Mouse (Mus musculus) neural tube, embryonic 15.5 days (tissue): ENCODE results near the gene Edn2. TPM values are rescaled to one million over a fixed set of nuclear protein-coding genes. Genes with fewer than 3 reads are reported as not detected.

Source experiments
- ATAC-seq: fragments of 200-750 bp; cut with Nextera tagmentation; 2 replicates; pipeline ENCODE4 v1.8.0; 2017; ENCODE audit warnings: mild to moderate bottlenecking, moderate TSS enrichment, moderate library complexity; ENCODE audit not compliant: low FRiP score
- H3K27ac ChIP-seq: fragments of 300-500 bp; sonication (generic); replicated peaks from 2 replicates; pipeline ENCODE4 v1.5.1; 2015; ENCODE audit warnings: mild to moderate bottlenecking, inconsistent platforms
- H3K27me3 ChIP-seq: fragments of 300-500 bp; sonication (generic); replicated peaks from 2 replicates; pipeline ENCODE4 v1.6.1; 2015; ENCODE audit warnings: inconsistent platforms
- H3K36me3 ChIP-seq: fragments of 300-500 bp; sonication (generic); 2 replicates; pipeline ENCODE4 v1.6.1; 2015; ENCODE audit warnings: inconsistent platforms
- H3K4me1 ChIP-seq: fragments of 300-500 bp; sonication (generic); 2 replicates; pipeline ENCODE4 v1.6.1; 2015; ENCODE audit warnings: inconsistent platforms
- H3K4me2 ChIP-seq: fragments of 300-500 bp; sonication (generic); 2 replicates; pipeline ENCODE4 v1.6.1; 2015; ENCODE audit warnings: inconsistent platforms, mild to moderate bottlenecking, moderate library complexity
- H3K4me3 ChIP-seq: fragments of 300-500 bp; sonication (generic); replicated peaks from 2 replicates; pipeline ENCODE4 v1.5.1; 2015; ENCODE audit warnings: mild to moderate bottlenecking, inconsistent platforms
- H3K9ac ChIP-seq: fragments of 300-500 bp; sonication (generic); replicated peaks from 2 replicates; pipeline ENCODE4 v1.6.1; 2015; ENCODE audit warnings: mild to moderate bottlenecking, inconsistent platforms
- H3K9me3 ChIP-seq: fragments of 300-500 bp; sonication (generic); replicated peaks from 2 replicates; pipeline ENCODE4 v1.6.1; 2016; ENCODE audit warnings: inconsistent platforms
- WGBS: fragments of 180-500 bp; shearing (Covaris S2); methylation state at CpG from one replicate; pipeline ENCODE4 v1.1.7; 2015; ENCODE audit warnings: mixed read lengths; 5-methylcytosine and 5-hydroxymethylcytosine counted together
- polyA plus RNA-seq: library from polyadenylated mRNA; unstranded; fragments of >200 nt; fragmentation: Nextera tagmentation; extraction: Ambion mirVana; gene quantifications from 2 replicates; pipeline ENCODE4 v1.2.1, GENCODE M21; 2015

The Edn2 gene
- polyA plus RNA-seq, 1 experiment from 2014 or later, result 0.14 TPM

GRCm38 (mm10) chr4:120158714-120159310 lies 2.2 kb upstream of the Edn2 start:
- H3K36me3 ChIP-seq, result no peaks in the 10 kb centered on the region
- no peak overlapping the region for H3K4me2 ChIP-seq
- no peak overlapping the region for H3K9ac ChIP-seq
- 51% methylated on average over 5 of the region's 5 CpGs for WGBS
- H3K4me1 ChIP-seq, result peaks cover 15% of the 10 kb centered on the region
- no peak for ATAC-seq
- no peaks in the 10 kb centered on the region for H3K9me3 ChIP-seq
- H3K27ac ChIP-seq, result no peak overlapping the region
- no peak overlapping the region for H3K4me3 ChIP-seq
- peaks cover 5% of the 10 kb centered on the region; the same call in 1 of the 2 replicates for H3K27me3 ChIP-seq

DNA sequence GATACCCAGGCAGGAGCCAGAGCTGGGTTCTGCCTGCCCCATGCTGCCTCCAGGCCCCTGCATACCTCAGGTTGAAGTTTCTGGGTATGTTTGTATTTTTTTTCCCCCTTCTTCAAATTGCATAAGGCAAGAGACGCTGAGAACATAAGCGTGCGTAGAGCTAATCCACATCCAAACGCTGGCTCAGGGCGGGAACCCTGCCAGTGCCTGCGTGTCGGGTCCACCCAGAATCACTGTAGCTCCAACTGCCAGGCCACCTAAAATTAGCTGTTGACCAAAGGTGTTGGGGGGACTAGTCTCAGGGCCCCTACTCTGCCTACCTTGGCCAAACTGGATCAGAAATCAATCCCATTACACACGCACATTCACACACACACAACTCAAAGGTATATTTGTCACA lies 1.6 kb downstream of the Edn2 start:
- 91% methylated on average over 8 of the region's 8 CpGs for WGBS
- H3K9ac ChIP-seq, result no peak overlapping the region

GRCm38 (mm10) chr4:120163242-120163641 lies 2.2 kb downstream of the Edn2 start:
- Histone ChIP-seq H3K4me1 (peaks cover 15% of the 10 kb centered on the region), H3K27me3 (peaks cover 5% of the 10 kb centered on the region; the same call in 1 of the 2 replicates), H3K9ac (no peak overlapping the region), H3K36me3 (no peaks in the 10 kb centered on the region), H3K9me3 (no peaks in the 10 kb centered on the region), H3K4me3 (no peak overlapping the region), H3K27ac (no peak overlapping the region), H3K4me2 (no peak overlapping the region)
- 69% methylated on average over 11 of the region's 11 CpGs for WGBS
- no peak for ATAC-seq

More for the DNA sequence above, 1.6 kb downstream of the Edn2 start:
- H3K4me2 ChIP-seq, result no peak overlapping the region
- no peak for ATAC-seq
- H3K4me3 ChIP-seq, result no peak overlapping the region
- H3K9me3 ChIP-seq, result no peaks in the 10 kb centered on the region
- no peaks in the 10 kb centered on the region for H3K36me3 ChIP-seq
- peaks cover 5% of the 10 kb centered on the region; the same call in 1 of the 2 replicates for H3K27me3 ChIP-seq
- H3K4me1 ChIP-seq, result peaks cover 15% of the 10 kb centered on the region
- H3K27ac ChIP-seq, result no peak overlapping the region

- no peak overlapping the region for H3K4me2 ChIP-seq
- no peak overlapping the region for H3K27ac ChIP-seq
- H3K4me3 ChIP-seq, result no peak overlapping the region
- no peaks in the 10 kb centered on the region for H3K9me3 ChIP-seq
- no peaks in the 10 kb centered on the region for H3K36me3 ChIP-seq
- peaks cover 5% of the 10 kb centered on the region; the same call in 1 of the 2 replicates for H3K27me3 ChIP-seq
- ATAC-seq, result no peak
- H3K9ac ChIP-seq, result no peak overlapping the region
- WGBS, result 74% methylated on average over 5 of the region's 5 CpGs
- peaks cover 15% of the 10 kb centered on the region for H3K4me1 ChIP-seq
Measured at GRCm38 (mm10) chr4:120164316-120164715, 3.3 kb downstream of the Edn2 start.

DNA sequence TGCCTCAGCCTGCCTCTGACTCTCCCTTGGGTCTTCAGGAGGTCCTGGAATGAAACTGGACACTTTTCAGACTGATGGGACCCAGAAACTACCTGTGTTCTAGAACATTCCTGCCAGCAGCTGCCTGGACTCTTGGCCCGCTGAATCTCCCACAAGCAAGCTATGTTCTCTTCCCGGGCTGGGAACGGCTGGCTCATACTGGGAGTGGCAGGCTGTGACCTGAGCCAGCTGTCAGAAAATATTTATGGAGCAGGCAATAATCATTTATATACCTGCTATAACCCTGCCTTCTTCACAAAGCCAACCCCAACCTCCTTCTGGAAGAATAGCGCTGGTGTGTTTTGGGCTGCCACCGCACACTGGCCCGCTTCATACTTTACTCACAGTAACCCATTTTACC lies 6.8 kb downstream of the Edn2 start:
- Histone ChIP-seq H3K36me3 (no peaks in the 10 kb centered on the region), H3K9me3 (no peaks in the 10 kb centered on the region), H3K4me3 (no peak overlapping the region), H3K27me3 (no peaks in the 10 kb centered on the region), H3K4me2 (no peak overlapping the region), H3K9ac (no peak overlapping the region), H3K27ac (no peak overlapping the region), H3K4me1 (peaks cover 15% of the 10 kb centered on the region)
- WGBS, result 76% methylated on average over 6 of the region's 6 CpGs
- ATAC-seq, result no peak

GRCm38 (mm10) chr4:120168346-120168745 lies 7.3 kb downstream of the Edn2 start:
- H3K36me3 ChIP-seq, result no peaks in the 10 kb centered on the region
- peaks cover 11% of the 10 kb centered on the region for H3K4me1 ChIP-seq
- WGBS, result 89% methylated on average over 4 of the region's 4 CpGs
- H3K4me2 ChIP-seq, result no peak overlapping the region
- no peak overlapping the region for H3K27ac ChIP-seq
- H3K9ac ChIP-seq, result no peak overlapping the region
- H3K27me3 ChIP-seq, result no peaks in the 10 kb centered on the region
- no peak overlapping the region for H3K4me3 ChIP-seq
- H3K9me3 ChIP-seq, result no peaks in the 10 kb centered on the region
- no peak for ATAC-seq

GRCm38 (mm10) chr4:120170387-120170936 lies 9.5 kb downstream of the Edn2 start:
- peaks cover 8% of the 10 kb centered on the region for H3K4me1 ChIP-seq
- no peaks in the 10 kb centered on the region for H3K9me3 ChIP-seq
- no peak overlapping the region for H3K27ac ChIP-seq
- 46% methylated on average over 9 of the region's 9 CpGs for WGBS
- no peak overlapping the region for H3K4me3 ChIP-seq
- no peak overlapping the region for H3K9ac ChIP-seq
- no peak for ATAC-seq
- H3K27me3 ChIP-seq, result no peaks in the 10 kb centered on the region
- no peak overlapping the region for H3K4me2 ChIP-seq
- H3K36me3 ChIP-seq, result no peaks in the 10 kb centered on the region

DNA sequence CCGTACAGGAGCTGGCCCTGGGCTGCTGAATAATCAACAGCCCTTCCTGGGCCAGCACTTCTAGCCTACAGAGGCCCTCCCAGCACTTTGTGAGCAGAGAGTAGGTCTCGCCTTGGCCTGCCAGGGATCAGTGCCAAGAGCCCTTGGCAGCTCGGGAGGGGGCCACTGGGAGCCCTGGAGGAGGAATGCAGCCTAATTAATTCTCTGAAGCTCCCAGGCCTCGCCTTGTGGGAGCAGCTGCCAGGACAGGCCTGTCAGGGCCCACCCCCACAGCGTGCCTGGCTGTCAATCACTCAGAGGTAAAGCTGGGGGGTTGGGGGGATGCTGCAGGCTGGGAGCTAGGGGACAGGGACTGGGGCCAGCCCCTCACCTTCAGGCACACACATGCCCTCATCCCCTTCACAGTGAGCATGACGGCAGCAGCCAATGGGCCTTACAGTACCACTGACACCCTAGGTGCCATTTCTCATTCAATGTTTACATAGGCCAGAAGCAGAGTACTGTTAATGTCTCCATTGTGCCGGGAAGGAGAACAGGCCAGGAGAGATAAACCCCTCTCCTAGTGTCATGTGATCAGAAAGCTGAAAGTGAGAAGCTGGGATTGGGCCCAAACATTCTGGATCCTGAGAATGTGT lies 11.2 kb downstream of the Edn2 start:
- no peak overlapping the region for H3K4me2 ChIP-seq
- 0 out of 2 replicates have a peak overlapping the region, but pooled peaks have one; percentile 6 for H3K27ac ChIP-seq
- H3K36me3 ChIP-seq, result no peaks in the 10 kb centered on the region
- H3K9me3 ChIP-seq, result no peaks in the 10 kb centered on the region
- WGBS, result 15% methylated on average over 7 of the region's 7 CpGs
- H3K9ac ChIP-seq, result no peak overlapping the region
- peaks cover 8% of the 10 kb centered on the region for H3K4me1 ChIP-seq
- ATAC-seq, result peak; percentile 81
- H3K27me3 ChIP-seq, result no peaks in the 10 kb centered on the region
- no peak overlapping the region for H3K4me3 ChIP-seq

DNA sequence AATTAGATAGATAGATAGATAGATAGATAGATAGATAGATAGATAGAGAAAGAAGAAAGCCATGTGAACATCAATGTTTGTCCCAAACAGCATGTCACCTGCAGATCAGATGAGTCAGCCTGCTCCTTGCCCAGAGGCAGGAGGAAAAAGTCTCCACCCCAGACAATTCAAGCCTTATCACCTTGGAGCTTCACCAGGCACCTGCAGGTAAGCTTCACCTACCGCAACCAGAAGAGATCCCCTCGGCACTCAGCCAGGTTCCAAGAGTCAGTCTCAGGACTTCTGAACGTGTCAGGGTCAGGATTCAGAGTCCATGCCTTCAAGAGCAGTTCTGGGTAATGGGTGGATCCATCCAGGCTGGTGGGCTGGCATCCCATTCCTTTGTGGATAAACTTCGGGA lies 18.1 kb downstream of the Edn2 start:
- WGBS, result 86% methylated on average over 4 of the region's 4 CpGs

DNA sequence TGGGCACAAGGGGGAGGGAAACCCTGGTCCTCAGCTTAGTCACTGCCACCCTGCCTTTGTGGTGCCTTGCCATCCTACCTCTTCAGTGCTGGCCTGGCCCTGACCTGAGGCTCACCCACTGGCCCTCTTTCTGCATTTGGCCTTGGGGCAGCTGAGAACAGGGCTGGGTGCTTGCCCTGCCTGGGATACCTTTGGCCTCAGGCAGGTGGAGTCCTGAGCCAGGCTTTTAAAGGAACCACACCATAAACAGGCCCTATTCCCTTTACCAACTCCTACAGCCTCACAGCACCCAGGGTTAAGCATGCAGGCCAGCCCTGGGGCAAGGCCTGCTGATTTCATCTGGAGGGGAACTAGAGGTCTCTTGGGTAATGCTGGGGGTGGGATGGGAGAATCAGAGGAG lies 19.5 kb downstream of the Edn2 start:
- Histone ChIP-seq H3K9ac (no peak overlapping the region), H3K9me3 (no peaks in the 10 kb centered on the region), H3K4me2 (no peak overlapping the region), H3K27ac (no peak overlapping the region), H3K4me1 (no peaks in the 10 kb centered on the region), H3K4me3 (no peak overlapping the region), H3K27me3 (0 out of 2 replicates have a peak, but pooled peaks cover 3% of the 10 kb centered on the region), H3K36me3 (no peaks in the 10 kb centered on the region)
- no peak for ATAC-seq

More for the DNA sequence above, 18.1 kb downstream of the Edn2 start:
- Histone ChIP-seq H3K4me1 (no peaks in the 10 kb centered on the region), H3K27me3 (0 out of 2 replicates have a peak, but pooled peaks cover 3% of the 10 kb centered on the region), H3K9me3 (no peaks in the 10 kb centered on the region), H3K36me3 (no peaks in the 10 kb centered on the region), H3K4me2 (no peak overlapping the region), H3K9ac (no peak overlapping the region), H3K27ac (no peak overlapping the region), H3K4me3 (no peak overlapping the region)
- ATAC-seq, result no peak

DNA sequence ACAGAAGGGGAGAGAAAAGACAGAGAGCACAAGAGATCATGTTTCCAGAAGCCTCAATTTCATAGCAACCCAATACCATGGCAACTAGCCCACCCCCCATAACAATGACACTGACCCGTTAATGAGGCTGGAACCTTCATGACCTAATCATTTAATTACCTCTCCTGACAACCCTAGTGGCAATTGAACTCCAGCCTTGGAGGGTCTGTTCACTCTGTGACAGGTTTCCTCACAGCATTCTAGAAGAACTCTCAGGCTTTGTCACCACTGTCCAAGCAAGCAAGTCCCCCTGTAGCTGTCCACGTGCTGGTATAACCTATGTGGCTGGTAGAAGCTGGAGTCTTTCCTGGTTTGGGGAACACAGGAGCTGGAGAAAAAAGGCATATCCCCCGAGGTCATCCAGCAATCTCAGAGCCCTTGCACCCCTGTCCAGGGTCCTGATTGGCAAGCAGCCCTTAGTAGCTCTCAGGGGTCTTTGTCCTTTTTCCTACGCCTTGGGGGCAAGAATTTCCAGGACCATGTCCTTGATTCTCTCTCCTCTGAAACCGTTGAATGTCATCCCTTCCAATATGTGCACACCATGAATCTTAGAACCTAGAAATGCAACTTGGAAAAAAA lies 23.5 kb downstream of the Edn2 start:
- Histone ChIP-seq H3K4me2 (no peak overlapping the region), H3K27ac (no peak overlapping the region), H3K9me3 (no peaks in the 10 kb centered on the region), H3K4me3 (no peak overlapping the region), H3K9ac (no peak overlapping the region), H3K4me1 (peaks cover 8% of the 10 kb centered on the region), H3K36me3 (no peaks in the 10 kb centered on the region), H3K27me3 (no peaks in the 10 kb centered on the region)
- WGBS, result 27% methylated on average over 5 of the region's 5 CpGs
- no peak for ATAC-seq

DNA sequence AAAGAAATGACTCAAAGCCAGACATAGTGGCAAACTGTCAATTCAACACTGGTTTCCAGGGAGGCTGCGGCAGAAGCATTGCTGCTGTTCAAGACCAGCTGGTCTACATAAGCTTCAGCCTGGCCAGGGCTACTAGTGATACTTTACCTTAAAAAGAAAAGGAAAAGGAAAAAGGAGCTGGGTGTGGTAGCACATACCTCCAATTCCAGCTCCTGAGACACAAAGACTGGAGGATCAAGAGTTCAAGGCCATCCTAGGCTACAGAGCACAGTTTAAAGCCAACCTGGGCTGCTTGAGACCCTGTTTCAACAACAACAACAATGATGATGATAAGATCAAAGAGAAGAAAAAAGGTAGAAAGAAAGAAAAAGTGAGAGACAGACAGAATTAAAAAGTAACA lies 25.4 kb downstream of the Edn2 start:
- WGBS, result 84% methylated on average over 1 of the region's 1 CpGs
- H3K4me2 ChIP-seq, result no peak overlapping the region

More for the DNA sequence above, 25.4 kb downstream of the Edn2 start:
- Histone ChIP-seq H3K27ac (no peak overlapping the region), H3K9ac (no peak overlapping the region), H3K27me3 (no peaks in the 10 kb centered on the region), H3K4me1 (peaks cover 8% of the 10 kb centered on the region), H3K9me3 (no peaks in the 10 kb centered on the region), H3K36me3 (no peaks in the 10 kb centered on the region), H3K4me3 (no peak overlapping the region)
- no peak for ATAC-seq
